In genomic region chrX:101639306-101639705, GRCm38 (mm10) we compare ENCODE assay signal across 8 mouse cellular contexts. TPM values are rescaled to one million over a fixed set of nuclear protein-coding genes. Genes with fewer than 3 reads are reported as not detected.
DNase-seq lines count a peak whose midpoint lies in the region; ATAC-seq and TF ChIP-seq lines count a peak whose summit lies in the region.

No protein-coding gene starts in this region.

- TF ChIP-seq CTCF in layer of hippocampus, adult 2 months (conservative IDR thresholded peaks at IDR 0.05): no peak

- peaks cover 8% of the 10 kb centered on the region for H3K36me3 ChIP-seq in forebrain, embryonic 10.5 days (replicated peaks)
- H3K36me3 ChIP-seq in neural tube, embryonic 14.5 days (ENCODE audit: control insufficient read depth, insufficient read depth, low read length): no peaks in the 10 kb centered on the region

- WGBS in forebrain, embryonic 10.5 days: 17% methylated on average over 13 of the region's 13 CpGs
- WGBS in neural tube, embryonic 14.5 days: 15% methylated on average over 13 of the region's 13 CpGs

- peak overlapping the region; percentile 75 for H3K4me3 ChIP-seq in layer of hippocampus, adult 2 months
- H3K4me3 ChIP-seq in forebrain, embryonic 10.5 days: peak overlapping the region; percentile 72
- peak overlapping the region; percentile 29 for H3K4me3 ChIP-seq in neural tube, embryonic 14.5 days (ENCODE audit: low read depth, low read length)

- no peak for DNase-seq in layer of hippocampus, adult 2 months (ENCODE audit: low spot score in 2 of 2)
- DNase-seq in layer of hippocampus, postnatal 36 days: no peak
- peak; percentile 26 for DNase-seq in MN1 (ENCODE audit: low spot score)
- DNase-seq in forebrain, embryonic 10.5 days (ENCODE audit: extremely low spot score, low spot score): no peak
- peak; percentile 9 for DNase-seq in kidney, postnatal 10 days
- DNase-seq in layer of hippocampus, adult 9-10 months (ENCODE audit: low spot score): no peak
- no peak for DNase-seq in urinary bladder, postnatal 14 days (ENCODE audit: low spot score)

- H3K9ac ChIP-seq in neural tube, embryonic 14.5 days (replicated peaks; ENCODE audit: low read depth, low read length): no peak overlapping the region; the same call in 1 of the 2 replicates

- peak; percentile 18; the same call in 1 of the 2 replicates for ATAC-seq in neural tube, embryonic 14.5 days (ENCODE audit: low read depth)

- H3K4me2 ChIP-seq in neural tube, embryonic 14.5 days (ENCODE audit: low read depth, low read length): peak overlapping the region; percentile 46

- no peaks in the 10 kb centered on the region for H3K9me3 ChIP-seq in forebrain, embryonic 10.5 days
- no peaks in the 10 kb centered on the region for H3K9me3 ChIP-seq in neural tube, embryonic 14.5 days (ENCODE audit: control insufficient read depth, low read length)

- peaks cover 75% of the 10 kb centered on the region for H3K27me3 ChIP-seq in forebrain, embryonic 10.5 days (ENCODE audit: poor library complexity, severe bottlenecking)
- H3K27me3 ChIP-seq in neural tube, embryonic 14.5 days (ENCODE audit: control insufficient read depth, insufficient read depth, low read length): no peaks in the 10 kb centered on the region; the same call in 1 of the 2 replicates

- H3K27ac ChIP-seq in layer of hippocampus, adult 2 months: peak overlapping the region; percentile 98
- H3K27ac ChIP-seq in forebrain, embryonic 10.5 days: peak overlapping the region; percentile 94
- H3K27ac ChIP-seq in neural tube, embryonic 14.5 days (ENCODE audit: low read depth, low read length): no peak overlapping the region

- peaks cover 33% of the 10 kb centered on the region for H3K4me1 ChIP-seq in forebrain, embryonic 10.5 days
- H3K4me1 ChIP-seq in neural tube, embryonic 14.5 days (ENCODE audit: control insufficient read depth, insufficient read depth, low read length): no peaks in the 10 kb centered on the region

RNA-seq across cellular contexts. Expression of gene Ogt, which starts 0.6 kb away (rescaled TPM):
- total RNA-seq in layer of hippocampus, adult 2 months (2021): 100 to 1,000 TPM; 228 to 241 TPM
- total RNA-seq in layer of hippocampus, postnatal 36 days (2021): 100 to 1,000 TPM; 220 to 236 TPM
- 130 and 131 TPM in 2 replicates for polyA plus RNA-seq in forebrain, embryonic 10.5 days (2016; fragmentation: Nextera tagmentation; extraction: Ambion mirVana)
- 273 and 274 TPM in 2 replicates for polyA plus RNA-seq in neural tube, embryonic 14.5 days (2014; fragmentation: Nextera tagmentation; extraction: Ambion mirVana)

Comparison
In these comparisons a context has a peak if more than half of its experiments do, and no peak if none do; other contexts are left out.
1. DNase-seq: peak in MN1 (single experiment) and kidney, postnatal 10 days (single experiment); none in layer of hippocampus, adult 2 months (0 of 2), layer of hippocampus, postnatal 36 days (0 of 2), forebrain, embryonic 10.5 days (single experiment), layer of hippocampus, adult 9-10 months (single experiment) and urinary bladder, postnatal 14 days (single experiment).
2. Peak in every context shown above with its lines, with median percentiles within 50 percentile points of each other: H3K4me3 ChIP-seq.